Mouse (Mus musculus) macrophage (primary cell): Measurements from ENCODE around the gene Mt4. TPM values are rescaled to one million over a fixed set of nuclear protein-coding genes. Genes with fewer than 3 reads are reported as not detected.
"Not testable (repeated sequence)": the region's sequence is repeated elsewhere in the genome, so short reads cannot be mapped to it uniquely, and the experiment has no call there.

Experiments
- H3K27ac ChIP-seq: fragments of 350-480 bp; formaldehyde crosslinking; 2 replicates; pipeline ENCODE4 v1.9.0; 2021
- H3K36me3 ChIP-seq: fragments of 350-480 bp; formaldehyde crosslinking; 2 replicates; pipeline ENCODE4 v1.9.0; 2021; ENCODE audit errors: inconsistent target
- H3K4me3 ChIP-seq: fragments of 350-480 bp; formaldehyde crosslinking; 2 replicates; pipeline ENCODE4 v1.9.0; 2021; ENCODE audit errors: inconsistent target
- H3K79me2 ChIP-seq: fragments of 350-480 bp; formaldehyde crosslinking; 2 replicates; pipeline ENCODE4 v1.9.0; 2021; ENCODE audit errors: inconsistent target
- WGBS: methylation state at CpG from one replicate; pipeline ENCODE4 v1.1.7; 2026; ENCODE audit warnings: inconsistent platforms; ENCODE audit not compliant: missing documents; 5-methylcytosine and 5-hydroxymethylcytosine counted together
- polyA plus RNA-seq: library from polyadenylated mRNA; stranded (reverse); fragments of 250-400 nt; gene quantifications from 3 replicates; pipeline ENCODE4 v1.2.4, GENCODE M21; 2018; ENCODE audit warnings: inconsistent platforms

The Mt4 gene
- polyA plus RNA-seq, 1 experiment from 2014 or later: not detected

GRCm38 (mm10) chr8:94118776-94119430 is 18.1 kb upstream of the Mt4 start:
- Histone ChIP-seq H3K4me3 (no peak overlapping the region), H3K27ac (no peak overlapping the region), H3K36me3 (no peaks in the 10 kb centered on the region), H3K79me2 (no peaks in the 10 kb centered on the region)
- WGBS: 77% methylated on average over 6 of the region's 6 CpGs

- H3K79me2 ChIP-seq: no peaks in the 10 kb centered on the region
- 85% methylated on average over 7 of the region's 9 CpGs for WGBS
- H3K36me3 ChIP-seq: no peaks in the 10 kb centered on the region
- no peak overlapping the region for H3K27ac ChIP-seq
- H3K4me3 ChIP-seq: no peak overlapping the region
Observed at GRCm38 (mm10) chr8:94121625-94122024, 15.4 kb upstream of the Mt4 start.

- no peaks in the 10 kb centered on the region for H3K36me3 ChIP-seq
- H3K79me2 ChIP-seq: no peaks in the 10 kb centered on the region
- H3K4me3 ChIP-seq: no peak overlapping the region
- WGBS: 36% methylated on average over 8 of the region's 8 CpGs
- H3K27ac ChIP-seq: no peak overlapping the region
Observed at GRCm38 (mm10) chr8:94122711-94123468, 14.1 kb upstream of the Mt4 start.

GRCm38 (mm10) chr8:94127711-94128110 is 9.3 kb upstream of the Mt4 start:
- WGBS: 71% methylated on average over 6 of the region's 6 CpGs
- no peaks in the 10 kb centered on the region for H3K79me2 ChIP-seq

GRCm38 (mm10) chr8:94129133-94129789 is 7.7 kb upstream of the Mt4 start:
- Histone ChIP-seq H3K4me3 (no peak overlapping the region), H3K36me3 (no peaks in the 10 kb centered on the region), H3K27ac (no peak overlapping the region), H3K79me2 (no peaks in the 10 kb centered on the region)
- WGBS: 96% methylated on average over 6 of the region's 6 CpGs

More at GRCm38 (mm10) chr8:94127711-94128110, 9.3 kb upstream of the Mt4 start:
- H3K4me3 ChIP-seq: no peak overlapping the region
- no peak overlapping the region for H3K27ac ChIP-seq
- H3K36me3 ChIP-seq: no peaks in the 10 kb centered on the region

- WGBS: 92% methylated on average over 4 of the region's 4 CpGs
- no peak overlapping the region for H3K4me3 ChIP-seq
Observed at GRCm38 (mm10) chr8:94130126-94130525, 6.9 kb upstream of the Mt4 start.

GRCm38 (mm10) chr8:94132096-94132495 is 4.9 kb upstream of the Mt4 start:
- no peak overlapping the region for H3K27ac ChIP-seq
- H3K36me3 ChIP-seq: no peaks in the 10 kb centered on the region
- H3K79me2 ChIP-seq: no peaks in the 10 kb centered on the region
- no peak overlapping the region for H3K4me3 ChIP-seq
- WGBS: 29% methylated on average over 5 of the region's 5 CpGs

More at GRCm38 (mm10) chr8:94130126-94130525, 6.9 kb upstream of the Mt4 start:
- H3K79me2 ChIP-seq: no peaks in the 10 kb centered on the region
- H3K36me3 ChIP-seq: no peaks in the 10 kb centered on the region
- no peak overlapping the region for H3K27ac ChIP-seq

- not testable (repeated sequence) for H3K4me3 ChIP-seq, H3K79me2 ChIP-seq, H3K36me3 ChIP-seq, H3K27ac ChIP-seq
- 40% methylated on average over 3 of the region's 3 CpGs for WGBS
Observed at GRCm38 (mm10) chr8:94134601-94135000, 2.4 kb upstream of the Mt4 start.

- Histone ChIP-seq H3K79me2 (no peaks in the 10 kb centered on the region), H3K27ac (no peak overlapping the region), H3K4me3 (no peak overlapping the region), H3K36me3 (no peaks in the 10 kb centered on the region)
- WGBS: 94% methylated on average over 6 of the region's 6 CpGs
Observed at GRCm38 (mm10) chr8:94135556-94135955, 1.4 kb upstream of the Mt4 start.

GRCm38 (mm10) chr8:94136192-94136591 is 805 bp upstream of the Mt4 start:
- H3K36me3 ChIP-seq: no peaks in the 10 kb centered on the region
- no peaks in the 10 kb centered on the region for H3K79me2 ChIP-seq
- no peak overlapping the region for H3K27ac ChIP-seq
- no peak overlapping the region for H3K4me3 ChIP-seq
- WGBS: 86% methylated on average over 7 of the region's 7 CpGs

GRCm38 (mm10) chr8:94140266-94140795 is 3.3 kb downstream of the Mt4 start:
- Histone ChIP-seq H3K4me3 (no peak overlapping the region), H3K27ac (no peak overlapping the region), H3K36me3 (no peaks in the 10 kb centered on the region), H3K79me2 (no peaks in the 10 kb centered on the region)
- 91% methylated on average over 4 of the region's 4 CpGs for WGBS

GRCm38 (mm10) chr8:94148236-94148635 is 11.2 kb downstream of the Mt4 start:
- Histone ChIP-seq H3K27ac (no peak overlapping the region), H3K36me3 (no peaks in the 10 kb centered on the region), H3K4me3 (no peak overlapping the region), H3K79me2 (no peaks in the 10 kb centered on the region)
- WGBS: 66% methylated on average over 5 of the region's 5 CpGs

- Histone ChIP-seq H3K27ac (no peak overlapping the region), H3K79me2 (no peaks in the 10 kb centered on the region), H3K4me3 (no peak overlapping the region), H3K36me3 (no peaks in the 10 kb centered on the region)
- WGBS: 41% methylated on average over 5 of the region's 5 CpGs
Observed at GRCm38 (mm10) chr8:94150925-94151324, 13.9 kb downstream of the Mt4 start.

- H3K4me3 ChIP-seq: no peak within 1 kb of the TSS
Observed at GRCm38 (mm10) chr8:94152513-94153300, 15.7 kb downstream of the Mt4 start, which contains the start of gene Mt3. Gene Mt3, plus strand, starts transcription at chr8:94152607.

More at GRCm38 (mm10) chr8:94152513-94153300, 15.7 kb downstream of the Mt4 start, which contains the start of gene Mt3:
- no peaks in the 10 kb centered on the region for H3K36me3 ChIP-seq
- WGBS: 3% methylated on average over 26 of the region's 29 CpGs
- no peak within 1 kb of the TSS for H3K27ac ChIP-seq
- H3K79me2 ChIP-seq: no peaks in the 10 kb centered on the region
